Mouse (Mus musculus): ENCODE results near the gene Phyhd1.

The Phyhd1 gene

GRCm38 (mm10) chr2:30285416-30286181 is 19.6 kb downstream of the Phyhd1 start:
- no peak for DNase-seq

GRCm38 (mm10) chr2:30286192-30287026 is 20.4 kb downstream of the Phyhd1 start, which contains the start of the genes Dolk and Nup188:
Gene Dolk, minus strand, starts transcription at chr2:30286334.
Gene Nup188, plus strand, starts transcription at chr2:30286397.
- DNase-seq, result peak; percentile 97

GRCm38 (mm10) chr2:30287027-30287373 is 21.0 kb downstream of the Phyhd1 start:
- peak; percentile 41 for DNase-seq

GRCm38 (mm10) chr2:30299525-30299924 is 33.5 kb downstream of the Phyhd1 start:
- no peak for DNase-seq

GRCm38 (mm10) chr2:30299966-30300365 is 34.0 kb downstream of the Phyhd1 start:
- no peak for DNase-seq

GRCm38 (mm10) chr2:30306087-30306486 is 40.1 kb downstream of the Phyhd1 start:
- no peak for DNase-seq

- no peak for DNase-seq
These were observed 43.3 kb downstream of the Phyhd1 start for GRCm38 (mm10) chr2:30309351-30309750.

- DNase-seq, result no peak
These were observed 45.5 kb downstream of the Phyhd1 start for GRCm38 (mm10) chr2:30311481-30311880.

- no peak for DNase-seq
These were observed 50.1 kb downstream of the Phyhd1 start for GRCm38 (mm10) chr2:30316136-30316535.

- no peak for DNase-seq
These were observed 51.0 kb downstream of the Phyhd1 start for GRCm38 (mm10) chr2:30316955-30317354.

GRCm38 (mm10) chr2:30319260-30319659 is 53.3 kb downstream of the Phyhd1 start:
- no peak for DNase-seq

- DNase-seq, result no peak
These were observed 57.1 kb downstream of the Phyhd1 start for GRCm38 (mm10) chr2:30323111-30323510.

GRCm38 (mm10) chr2:30325296-30325695 is 59.3 kb downstream of the Phyhd1 start:
- no peak for DNase-seq

GRCm38 (mm10) chr2:30327276-30327675 is 61.3 kb downstream of the Phyhd1 start:
- DNase-seq, result no peak

GRCm38 (mm10) chr2:30328791-30329190 is 62.8 kb downstream of the Phyhd1 start:
- DNase-seq, result no peak

All from retina, postnatal 1 day (tissue).